Mouse (Mus musculus) ES-Bruce4 (cell line): ENCODE data around the gene Ptpn14. TPM values are rescaled to one million over a fixed set of nuclear protein-coding genes. Genes with fewer than 3 reads are reported as not detected.

Experiments
- H3K27ac ChIP-seq: 2 replicates; pipeline ENCODE4 v1.5.1; 2012; ENCODE audit warnings: low read length, inconsistent platforms; ENCODE audit not compliant: insufficient read depth
- H3K27me3 ChIP-seq: 2 replicates; pipeline ENCODE4 v1.6.1; 2012; ENCODE audit warnings: mild to moderate bottlenecking, low read length, inconsistent platforms; ENCODE audit not compliant: control insufficient read depth, poor library complexity, insufficient read depth, severe bottlenecking
- H3K36me3 ChIP-seq: 2 replicates; pipeline ENCODE4 v1.6.1; 2012; ENCODE audit warnings: inconsistent platforms, mild to moderate bottlenecking, low read length, moderate library complexity; ENCODE audit not compliant: control insufficient read depth, poor library complexity, insufficient read depth, severe bottlenecking
- H3K4me1 ChIP-seq: one replicate; pipeline ENCODE4 v1.8.1; 2011; ENCODE audit warnings: low read length; ENCODE audit not compliant: control insufficient read depth, insufficient read depth
- H3K4me3 ChIP-seq: 2 replicates; pipeline ENCODE4 v1.5.1; 2011; ENCODE audit warnings: low read depth, mild to moderate bottlenecking, low read length
- H3K9ac ChIP-seq: 2 replicates; pipeline ENCODE4 v1.6.1; 2012; ENCODE audit warnings: low read depth, mild to moderate bottlenecking, inconsistent platforms; ENCODE audit not compliant: poor library complexity, severe bottlenecking
- H3K9me3 ChIP-seq: replicated peaks from 2 replicates; pipeline ENCODE4 v1.6.1; 2012; ENCODE audit warnings: mild to moderate bottlenecking, low read length, inconsistent platforms; ENCODE audit not compliant: control insufficient read depth, poor library complexity, insufficient read depth, severe bottlenecking
- CTCF ChIP-seq: IDR thresholded peaks from one replicate; pipeline ENCODE4 v1.8.1; 2011; ENCODE audit warnings: low read depth, low read length
- EP300 ChIP-seq: IDR thresholded peaks from 2 replicates; pipeline ENCODE4 v1.6.1; 2011; ENCODE audit warnings: low read depth, low read length; ENCODE audit not compliant: insufficient read depth
- POLR2A ChIP-seq: IDR thresholded peaks from one replicate; pipeline ENCODE4 v1.8.1; 2011; ENCODE audit warnings: low read length; ENCODE audit not compliant: insufficient read depth
- polyA plus RNA-seq: library from polyadenylated mRNA; stranded (reverse); fragments of >200 nt; gene quantifications from 2 replicates; pipeline ENCODE4 v1.2.4, GENCODE M21; 2011; ENCODE audit warnings: low read depth; ENCODE audit not compliant: missing spikeins, insufficient read depth, insufficient read length

The Ptpn14 gene
- polyA plus RNA-seq, 1 experiment, result 141 TPM

DNA sequence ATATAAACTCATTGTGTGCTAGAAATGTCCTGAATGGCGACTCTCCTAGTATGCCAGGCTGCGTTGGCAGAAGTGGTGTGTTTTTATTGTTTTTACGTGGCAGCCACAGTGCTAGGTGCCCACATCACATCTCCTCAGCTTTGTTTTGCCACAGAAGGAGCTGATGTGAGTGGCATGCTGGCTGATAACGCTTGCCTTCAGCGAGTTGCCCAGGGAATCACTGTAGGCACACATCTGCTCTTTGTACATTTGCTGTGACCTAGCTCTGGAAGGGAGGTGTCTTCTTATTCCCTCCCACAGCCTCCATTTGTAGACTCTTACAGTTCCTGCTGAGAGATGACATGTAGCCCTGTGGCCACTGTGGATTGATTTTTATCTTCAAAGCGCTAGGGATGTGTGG lies 24.2 kb downstream of the Ptpn14 start:
- no peaks in the 10 kb centered on the region for H3K36me3 ChIP-seq
- no peak overlapping the region for H3K4me3 ChIP-seq
- H3K9ac ChIP-seq, result no peak overlapping the region
- no peaks in the 10 kb centered on the region for H3K27me3 ChIP-seq
- peaks cover 3% of the 10 kb centered on the region for H3K4me1 ChIP-seq
- no peak overlapping the region for H3K27ac ChIP-seq
- no peaks in the 10 kb centered on the region for H3K9me3 ChIP-seq
- TF ChIP-seq CTCF (no peak), EP300 (no peak)

GRCm38 (mm10) chr1:189755072-189755471 lies 27.0 kb downstream of the Ptpn14 start:
- Histone ChIP-seq H3K27ac (peak overlapping the region; percentile 90), H3K27me3 (no peaks in the 10 kb centered on the region)
- peak; percentile 79 for TF ChIP-seq EP300
- no peak for TF ChIP-seq POLR2A

DNA sequence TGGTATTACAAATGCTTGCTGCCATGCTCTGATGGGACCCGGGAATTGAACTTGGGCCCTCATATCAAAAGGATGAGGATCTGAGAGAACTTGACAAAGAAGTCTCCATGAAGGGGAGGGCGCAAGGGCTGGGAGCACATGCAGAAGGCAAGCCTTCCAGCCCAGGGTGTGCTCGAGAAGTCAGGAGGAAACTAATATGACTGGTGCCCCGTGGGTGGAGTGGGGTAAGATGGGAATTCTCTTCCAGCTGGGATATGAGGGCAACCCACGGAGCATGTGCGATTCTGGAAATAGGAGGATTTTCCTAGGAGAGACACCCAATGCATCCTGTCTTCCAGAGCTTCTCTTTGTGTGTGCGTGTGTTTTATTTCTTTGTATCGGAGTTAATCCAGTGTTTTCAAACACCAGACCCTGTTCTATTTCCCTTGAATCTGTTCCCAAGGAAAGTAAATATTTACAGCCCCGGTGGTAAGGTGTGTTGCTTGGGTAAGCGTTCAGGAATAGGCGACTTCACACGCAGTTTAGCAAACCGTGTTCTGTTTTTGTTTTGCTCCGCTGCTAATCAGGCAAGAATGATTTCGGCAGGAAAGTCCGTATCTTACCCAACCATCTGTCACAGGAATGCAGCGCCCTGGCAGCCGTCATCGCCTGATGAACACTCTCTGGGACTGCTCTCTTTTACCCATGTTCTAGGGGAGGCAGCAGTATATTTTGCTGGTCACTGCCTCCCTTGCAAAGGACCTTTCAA lies 28.4 kb downstream of the Ptpn14 start:
- Histone ChIP-seq H3K9me3 (no peaks in the 10 kb centered on the region), H3K27me3 (no peaks in the 10 kb centered on the region), H3K4me1 (peaks cover 8% of the 10 kb centered on the region), H3K27ac (no peak overlapping the region), H3K36me3 (no peaks in the 10 kb centered on the region), H3K4me3 (no peak overlapping the region), H3K9ac (no peak overlapping the region)
- TF ChIP-seq POLR2A, result no peak

More at GRCm38 (mm10) chr1:189755072-189755471, 27.0 kb downstream of the Ptpn14 start:
- Histone ChIP-seq H3K36me3 (no peaks in the 10 kb centered on the region), H3K4me1 (peaks cover 3% of the 10 kb centered on the region), H3K9ac (peak overlapping the region; percentile 55), H3K9me3 (no peaks in the 10 kb centered on the region), H3K4me3 (no peak overlapping the region)

GRCm38 (mm10) chr1:189757054-189757408 lies 29.0 kb downstream of the Ptpn14 start:
- Histone ChIP-seq H3K9ac (no peak overlapping the region), H3K36me3 (no peaks in the 10 kb centered on the region), H3K9me3 (no peaks in the 10 kb centered on the region), H3K27ac (no peak overlapping the region), H3K27me3 (no peaks in the 10 kb centered on the region), H3K4me1 (peaks cover 9% of the 10 kb centered on the region), H3K4me3 (no peak overlapping the region)
- TF ChIP-seq POLR2A (no peak), EP300 (no peak), CTCF (no peak)

DNA sequence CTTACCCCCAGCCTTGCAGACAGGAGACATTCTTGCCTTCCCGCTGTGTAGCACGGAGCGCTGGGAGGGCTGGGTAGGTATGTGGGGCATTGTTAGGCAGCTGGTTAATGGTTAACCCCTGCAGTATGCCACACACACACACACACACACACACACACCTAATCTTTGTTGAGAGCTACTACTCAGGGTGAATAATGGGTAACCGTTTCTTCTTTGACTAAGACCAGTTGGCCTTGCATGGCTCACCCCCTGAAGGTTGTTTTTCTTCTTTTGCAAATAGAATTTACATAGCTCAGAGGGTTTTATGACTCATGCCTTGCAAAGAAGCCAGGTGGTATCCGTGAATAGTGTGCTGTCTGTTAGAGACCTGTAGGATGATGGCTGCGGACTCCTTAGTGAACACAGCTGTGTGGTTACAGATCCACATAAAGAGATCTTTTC lies 33.5 kb downstream of the Ptpn14 start:
- no peak overlapping the region for H3K4me3 ChIP-seq
- H3K9me3 ChIP-seq, result no peaks in the 10 kb centered on the region
- TF ChIP-seq EP300, result peak; percentile 98
- TF ChIP-seq POLR2A, result no peak
- TF ChIP-seq CTCF, result no peak
- H3K36me3 ChIP-seq, result no peaks in the 10 kb centered on the region
- H3K27me3 ChIP-seq, result no peaks in the 10 kb centered on the region
- peaks cover 14% of the 10 kb centered on the region for H3K4me1 ChIP-seq
- H3K9ac ChIP-seq, result no peak overlapping the region
- peak overlapping the region; percentile 77 for H3K27ac ChIP-seq

DNA sequence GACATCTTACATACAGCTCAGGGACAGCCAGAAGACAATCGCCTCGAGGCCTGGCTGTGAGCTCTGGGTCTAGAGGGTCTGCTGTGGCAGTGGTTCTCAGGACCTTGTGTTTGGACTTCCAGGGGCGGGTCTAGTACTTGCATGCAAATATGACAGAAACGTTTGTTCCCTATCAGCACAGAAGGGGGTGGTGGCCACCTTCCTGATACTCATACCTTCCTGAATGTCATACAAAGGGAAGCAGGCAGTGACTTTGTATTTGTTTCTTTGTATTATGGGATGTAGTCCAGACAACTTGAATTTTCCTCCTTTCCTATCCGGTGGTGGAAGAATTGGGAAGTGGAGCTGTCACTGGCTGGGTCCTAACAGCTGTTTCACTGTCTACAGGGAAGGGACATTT lies 36.2 kb downstream of the Ptpn14 start:
- TF ChIP-seq CTCF (no peak), EP300 (no peak), POLR2A (no peak)
- Histone ChIP-seq H3K36me3 (no peaks in the 10 kb centered on the region), H3K4me1 (peaks cover 15% of the 10 kb centered on the region), H3K9me3 (no peaks in the 10 kb centered on the region), H3K27me3 (no peaks in the 10 kb centered on the region), H3K4me3 (no peak overlapping the region), H3K27ac (no peak overlapping the region), H3K9ac (no peak overlapping the region)
